Mouse (Mus musculus) left cerebral cortex, adult 11 months (tissue): ENCODE measurements around the gene Synj1.

Experiments
- DNase-seq: peaks from one replicate; pipeline ENCODE4 v3.0.0; 2022; ENCODE audit warnings: low spot score

The Synj1 gene

GRCm38 (mm10) chr16:91011021-91011683 is at the start of gene Synj1:
TSS of gene Synj1 (minus strand) at chr16:91011308.
- DNase-seq = peak; percentile 90

DNA sequence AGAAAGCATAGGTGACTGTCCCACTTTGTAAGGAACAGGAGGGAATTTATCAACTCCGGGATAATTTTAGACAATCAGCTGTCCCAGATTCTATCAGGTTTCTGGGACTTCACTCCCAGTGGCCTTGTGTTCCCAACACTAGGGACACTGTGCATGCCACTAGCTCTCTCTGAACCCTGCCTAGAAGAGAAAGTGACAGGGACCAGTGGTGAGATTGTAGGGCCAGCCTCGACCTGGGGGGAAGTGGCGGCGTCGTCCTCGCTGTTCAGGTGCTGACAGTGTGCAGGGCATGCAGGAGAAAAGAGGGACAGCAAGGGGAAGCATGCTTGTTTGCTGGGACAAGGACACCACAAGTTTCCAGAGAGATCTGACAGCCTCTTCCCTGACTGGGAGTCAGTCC is 46.6 kb upstream of the Synj1 start:
- DNase-seq = no peak

DNA sequence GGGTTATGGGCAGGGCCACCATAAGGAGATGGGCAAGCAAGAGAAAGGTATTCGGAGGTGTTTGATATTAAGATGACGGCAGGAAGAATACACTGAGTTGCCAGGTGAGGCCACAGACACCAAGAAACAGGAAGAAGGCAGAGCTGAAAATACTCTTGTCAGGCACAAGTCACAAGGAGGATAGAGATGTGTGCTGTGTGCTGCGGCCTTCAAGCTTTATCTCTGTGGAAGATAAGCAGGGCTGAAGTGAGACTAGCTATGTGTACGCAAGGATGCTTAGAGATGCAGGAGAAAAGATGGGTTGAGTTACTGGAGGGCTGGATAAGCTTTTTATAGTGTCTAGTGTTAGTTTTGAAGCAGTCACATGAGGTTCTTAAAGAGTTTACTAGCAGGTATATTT is 46.2 kb upstream of the Synj1 start:
- no peak for DNase-seq

DNA sequence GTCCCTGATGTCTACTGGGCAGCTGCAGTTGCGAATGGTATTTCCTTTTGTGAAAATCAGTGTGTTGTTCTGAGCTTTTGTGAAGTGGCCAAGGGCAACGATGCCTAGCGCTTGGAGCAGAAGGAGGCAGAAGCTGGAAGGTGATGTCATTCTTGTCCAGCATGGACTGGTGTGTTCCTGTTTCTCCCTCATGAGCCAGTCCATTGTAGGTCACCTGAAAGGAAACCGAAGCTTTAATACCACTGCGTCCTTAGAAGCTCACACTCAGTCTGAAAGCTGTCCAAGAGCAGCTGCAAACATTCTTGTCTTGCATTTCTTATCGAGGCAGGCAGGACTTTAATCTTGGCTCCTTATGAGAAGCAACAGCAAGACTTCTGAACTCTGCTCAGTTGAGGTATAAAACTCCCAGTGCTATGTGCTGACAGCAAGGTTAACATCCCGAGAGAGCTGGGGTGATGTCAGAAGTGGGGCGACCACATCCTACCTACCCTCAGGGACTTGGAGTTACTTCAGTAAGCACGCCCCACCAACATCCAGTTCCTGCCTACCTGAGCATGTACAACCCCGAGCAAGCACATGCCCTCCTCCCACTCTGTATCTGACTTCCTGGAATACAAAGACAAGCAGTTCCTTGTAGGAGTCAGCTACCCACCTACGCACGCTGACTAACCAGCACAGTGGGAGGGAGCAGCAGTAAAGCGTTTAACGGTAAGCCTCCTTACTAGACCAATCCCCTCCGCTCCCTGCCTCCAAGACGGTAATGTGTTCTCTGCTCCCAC is 45.1 kb upstream of the Synj1 start:
- DNase-seq = peak; percentile 70

DNA sequence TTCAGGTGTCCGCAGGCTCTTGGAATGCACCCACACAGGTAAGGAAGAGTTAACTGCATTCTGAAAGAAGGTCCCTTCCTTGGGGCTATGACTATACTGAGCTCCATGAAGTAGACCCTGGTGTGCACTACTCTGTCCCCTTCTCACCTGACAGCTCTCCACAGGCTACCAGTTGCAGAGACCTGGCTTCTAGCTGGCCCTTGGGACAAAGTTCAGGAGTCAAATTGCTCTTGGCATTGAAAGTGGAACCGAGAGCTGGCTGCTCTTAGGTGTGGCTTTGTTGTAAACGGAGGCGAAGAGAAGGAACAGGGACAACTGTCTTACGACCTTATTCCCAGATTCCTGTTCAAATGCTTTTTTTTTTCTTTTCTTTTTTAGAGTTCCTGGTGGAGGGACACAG is 44.0 kb upstream of the Synj1 start:
- DNase-seq = no peak

DNA sequence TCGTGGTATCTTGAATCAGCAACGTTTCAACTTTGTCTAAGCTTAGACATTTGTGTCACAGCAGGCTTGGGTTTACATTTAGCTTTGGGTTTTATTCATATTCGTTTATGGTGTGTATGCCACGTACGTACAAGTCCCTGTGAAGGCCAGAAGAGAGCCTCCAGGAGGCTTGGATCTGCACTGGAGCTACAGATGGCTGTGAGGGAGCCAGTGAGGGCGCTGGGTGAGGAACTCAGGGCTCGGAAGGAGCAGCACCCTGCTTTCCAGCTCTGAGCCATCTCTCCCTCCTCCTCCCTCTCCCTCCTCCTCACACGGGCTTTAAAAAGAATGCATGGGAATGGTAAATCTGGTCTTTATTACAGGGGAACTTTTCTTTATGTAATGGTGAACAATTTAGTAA is 42.5 kb upstream of the Synj1 start:
- DNase-seq = no peak

DNA sequence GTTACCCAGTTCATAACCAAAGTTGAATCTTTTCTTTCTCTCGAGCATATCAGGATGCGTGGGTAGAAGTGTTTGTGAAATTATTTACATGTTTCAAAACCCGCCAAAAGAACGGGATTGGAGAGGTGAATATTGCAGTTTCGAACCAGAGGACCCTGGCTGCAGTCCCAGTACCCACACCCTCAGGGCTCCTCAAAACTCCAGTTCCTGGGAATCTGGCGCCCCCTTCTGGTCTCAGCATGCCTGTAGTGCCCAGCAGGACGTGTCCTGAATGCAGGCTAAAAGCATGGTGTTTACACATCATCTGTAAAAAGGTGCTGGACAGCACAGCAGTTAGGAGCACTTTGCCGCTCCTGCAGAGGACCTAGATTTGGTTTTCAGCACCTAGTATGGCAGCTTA is 34.4 kb upstream of the Synj1 start:
- peak; percentile 17 for DNase-seq

DNA sequence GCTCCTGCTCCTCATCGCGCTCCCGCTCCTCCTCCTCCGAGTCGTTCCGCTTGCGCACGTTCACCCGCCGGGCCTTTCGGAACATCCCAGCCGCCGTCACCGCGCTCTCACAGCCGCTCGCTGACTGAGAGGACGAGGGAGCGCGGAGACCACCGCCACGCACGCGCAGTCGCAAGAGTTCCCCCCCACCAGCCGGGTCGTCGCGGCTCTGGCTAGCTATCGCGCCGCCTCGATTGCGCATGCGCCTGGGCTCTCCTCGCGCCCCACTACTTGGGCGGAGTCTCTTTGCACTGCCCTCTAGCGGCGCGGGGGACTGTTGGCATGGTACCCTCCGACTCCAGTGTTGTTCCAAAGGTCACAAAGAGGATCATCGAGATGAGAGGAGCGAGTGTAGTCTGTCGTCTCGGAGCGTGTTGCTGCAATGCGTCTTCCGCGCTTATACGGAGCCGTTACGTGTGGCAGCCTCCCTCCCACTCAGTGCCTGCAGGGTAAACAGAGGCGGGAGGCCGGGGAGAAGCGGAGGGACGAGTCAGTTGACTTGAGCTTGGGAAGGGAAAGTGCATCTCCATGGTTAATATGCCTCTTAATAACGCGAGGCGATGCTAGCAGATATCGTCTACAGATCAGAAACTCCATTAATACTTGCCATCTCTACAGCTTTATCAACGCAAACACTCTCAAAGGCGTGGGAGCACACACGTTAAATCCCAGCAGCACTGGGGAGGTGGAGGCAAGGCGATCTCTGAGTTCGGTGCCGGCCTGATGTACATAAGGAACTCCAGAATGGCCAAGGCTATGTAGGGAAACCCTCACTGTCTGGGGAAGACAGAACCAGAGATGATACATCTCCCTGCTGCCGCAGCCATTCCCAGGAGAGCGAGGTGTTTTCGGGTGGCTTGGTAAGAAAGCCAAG is 33.4 kb upstream of the Synj1 start, which contains the start of gene Paxbp1:
Paxbp1 (minus strand) TSS at position 274 of the 913 bp plus-strand sequence.
- DNase-seq = peak; percentile 97

DNA sequence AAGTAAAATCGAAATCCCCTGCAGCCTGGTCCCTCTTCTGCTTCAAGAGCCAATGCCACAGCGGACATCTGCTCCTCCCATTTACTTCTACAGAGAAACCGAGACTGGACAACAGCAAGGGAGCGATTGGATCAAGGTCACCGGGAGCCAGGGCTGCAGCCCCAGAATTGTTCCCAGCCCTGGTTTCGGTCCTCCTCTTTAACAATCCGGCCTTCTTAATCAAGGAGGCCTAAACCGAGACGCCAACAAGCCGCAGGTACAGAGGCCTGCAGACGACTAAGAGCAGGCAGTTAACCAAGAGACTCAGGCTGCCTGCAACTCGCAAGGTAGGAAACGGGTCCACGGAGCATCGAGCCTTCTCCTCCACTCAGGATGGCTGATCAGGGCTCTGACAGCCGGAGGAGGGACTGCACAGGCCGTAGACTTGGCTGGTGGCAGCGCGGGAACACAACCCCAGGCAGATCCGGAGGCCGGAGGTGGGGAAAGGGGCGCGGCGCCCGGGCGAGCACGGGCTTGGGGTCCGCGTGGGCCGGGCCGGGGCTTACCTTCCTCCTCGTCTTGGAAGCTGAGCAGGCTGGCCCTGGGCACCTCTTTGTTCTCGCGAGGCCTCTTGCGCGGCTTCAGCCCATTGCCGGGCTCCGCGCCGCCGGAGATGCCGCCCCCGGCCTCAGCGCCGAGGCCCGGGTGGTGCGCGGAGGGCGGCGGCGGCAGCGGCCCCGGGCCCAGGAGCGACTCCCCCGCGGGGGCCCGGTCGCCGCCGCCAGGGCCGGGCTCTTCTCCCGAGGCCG is 32.5 kb upstream of the Synj1 start:
- DNase-seq = peak; percentile 25

- DNase-seq = no peak
These were observed 31.5 kb upstream of the Synj1 start for GRCm38 (mm10) chr16:91042640-91043039.

GRCm38 (mm10) chr16:91035866-91036265 is 24.8 kb upstream of the Synj1 start:
- no peak for DNase-seq

GRCm38 (mm10) chr16:91030751-91031150 is 19.6 kb upstream of the Synj1 start:
- DNase-seq = no peak

DNA sequence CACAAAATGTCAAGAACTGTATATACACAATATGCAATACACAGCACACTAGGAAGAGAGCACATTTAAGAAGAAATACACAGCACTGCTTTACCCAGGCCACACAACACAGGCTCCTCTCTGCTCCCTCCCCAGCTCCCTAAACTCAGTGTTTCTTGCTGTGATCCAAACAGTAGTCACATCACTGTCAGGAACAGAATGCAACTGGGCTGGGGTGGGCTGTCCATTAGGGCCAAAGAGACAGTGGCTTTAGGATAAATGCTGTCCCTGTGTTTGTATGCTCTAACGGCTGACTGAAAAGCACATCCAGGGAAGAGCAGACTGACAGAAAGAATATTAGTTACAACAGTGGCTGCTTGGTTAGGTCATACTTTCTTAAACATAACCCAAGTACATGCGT is 18.8 kb upstream of the Synj1 start:
- no peak for DNase-seq

- no peak for DNase-seq
These were observed 18.1 kb upstream of the Synj1 start for GRCm38 (mm10) chr16:91029161-91029743.

GRCm38 (mm10) chr16:91026290-91026689 is 15.2 kb upstream of the Synj1 start:
- no peak for DNase-seq

- no peak for DNase-seq
These were observed 12.3 kb upstream of the Synj1 start for GRCm38 (mm10) chr16:91023384-91023783.

- DNase-seq = no peak
These were observed 9.9 kb upstream of the Synj1 start for GRCm38 (mm10) chr16:91020842-91021483.

- DNase-seq = no peak
These were observed 8.4 kb upstream of the Synj1 start for GRCm38 (mm10) chr16:91019476-91019875.

DNA sequence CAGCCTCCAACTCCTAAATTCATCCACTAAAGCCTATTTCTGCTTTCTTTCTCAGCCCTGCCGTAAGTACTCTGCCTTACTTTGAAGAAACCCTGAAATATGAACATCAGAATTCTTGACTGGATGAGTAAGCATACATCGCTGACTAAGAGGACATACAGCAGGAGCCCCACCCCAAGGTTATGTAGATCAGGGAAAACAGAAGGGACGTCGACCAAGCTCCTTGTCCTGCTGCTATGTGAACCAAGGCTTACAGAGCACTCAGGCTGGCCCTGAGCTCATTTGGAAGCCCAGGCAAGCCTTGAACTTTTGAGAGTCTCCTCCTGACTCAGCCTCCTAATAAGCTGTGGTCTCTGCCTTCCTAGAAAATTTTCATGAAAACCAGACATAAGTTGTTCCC is 4.7 kb upstream of the Synj1 start:
- DNase-seq = no peak

DNA sequence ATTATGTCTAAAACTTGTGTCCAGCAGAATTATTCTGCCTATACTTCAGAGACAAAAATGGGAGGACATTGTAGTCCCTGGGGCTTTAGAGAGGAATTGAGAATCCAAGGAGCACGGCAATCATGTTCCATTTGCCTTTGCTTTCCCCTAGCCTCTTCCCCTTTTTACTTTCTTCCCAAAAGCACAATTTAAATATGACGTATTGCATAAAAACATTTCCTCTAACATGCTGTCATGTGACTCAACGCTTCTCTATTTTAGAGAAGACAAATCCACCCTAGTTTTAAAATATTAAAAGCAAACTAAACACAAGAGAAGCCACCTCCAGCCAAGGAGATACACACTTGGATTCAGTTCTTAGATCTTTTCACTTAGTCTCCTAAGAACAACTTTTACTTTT is 739 bp upstream of the Synj1 start:
- DNase-seq = no peak

DNA sequence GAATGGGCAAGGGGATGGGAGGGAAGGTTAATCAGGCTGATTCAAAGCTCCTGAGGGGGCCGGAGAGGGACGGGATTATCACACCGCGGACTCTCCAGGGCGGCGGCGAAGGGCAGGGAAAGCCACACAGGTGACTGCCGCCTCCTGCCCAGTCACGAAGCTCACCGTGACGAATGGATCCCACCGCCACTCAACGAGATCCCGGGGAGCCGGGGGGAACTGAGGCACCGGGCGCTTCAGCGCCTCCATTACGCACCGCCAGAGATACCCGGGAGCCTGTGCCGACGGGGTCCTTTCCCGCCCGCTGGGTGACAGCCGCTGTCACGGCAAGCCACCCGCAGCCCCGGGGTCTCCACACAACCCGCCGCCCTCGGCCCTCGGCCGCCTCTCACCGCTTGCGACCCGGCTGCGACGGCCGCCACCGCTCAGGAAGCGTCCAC is 507 bp downstream of the Synj1 start:
- DNase-seq = no peak
